Mouse (Mus musculus) lung, adult 2 months (tissue): ENCODE data around the gene Nav1. TPM values are rescaled to one million over a fixed set of nuclear protein-coding genes. Genes with fewer than 3 reads are reported as not detected.

ENCODE experiments used
- DNase-seq: peaks from one replicate; pipeline ENCODE4 v3.0.0; 2022
- H3K4me1 ChIP-seq: fragments of 200-500 bp; 2 replicates; pipeline ENCODE4 v1.6.1; 2011; ENCODE audit warnings: low read length; ENCODE audit not compliant: control insufficient read depth, insufficient read depth
- H3K4me3 ChIP-seq: fragments of 200-500 bp; replicated peaks from 2 replicates; pipeline ENCODE3; 2011; ENCODE audit warnings: low read depth, mild to moderate bottlenecking, control low read depth, low read length; ENCODE audit errors: extremely low read depth
- CTCF ChIP-seq: fragments of 200-500 bp; IDR thresholded peaks from 2 replicates; pipeline ENCODE4 v1.5.1; 2011; ENCODE audit warnings: mild to moderate bottlenecking, low read length, control low read depth; ENCODE audit not compliant: insufficient read depth
- POLR2A ChIP-seq: fragments of 200-500 bp; IDR thresholded peaks from 2 replicates; pipeline ENCODE4 v1.6.1; 2011; ENCODE audit warnings: low read depth, mild to moderate bottlenecking, control low read depth, low read length, borderline replicate concordance; ENCODE audit errors: extremely low read depth
- WGBS: fragments of 180-500 bp; shearing (Covaris S2); methylation state at CpG from one replicate; pipeline ENCODE4 v1.1.7; 2018; 5-methylcytosine and 5-hydroxymethylcytosine counted together
- polyA plus RNA-seq: library from polyadenylated mRNA; depleted of rRNA; stranded (reverse); fragments of >200 nt; gene quantifications from 2 replicates; pipeline ENCODE4 v1.2.3, GENCODE M21; 2012

The Nav1 gene
- polyA plus RNA-seq, 1 experiment, result 21.2 TPM

DNA sequence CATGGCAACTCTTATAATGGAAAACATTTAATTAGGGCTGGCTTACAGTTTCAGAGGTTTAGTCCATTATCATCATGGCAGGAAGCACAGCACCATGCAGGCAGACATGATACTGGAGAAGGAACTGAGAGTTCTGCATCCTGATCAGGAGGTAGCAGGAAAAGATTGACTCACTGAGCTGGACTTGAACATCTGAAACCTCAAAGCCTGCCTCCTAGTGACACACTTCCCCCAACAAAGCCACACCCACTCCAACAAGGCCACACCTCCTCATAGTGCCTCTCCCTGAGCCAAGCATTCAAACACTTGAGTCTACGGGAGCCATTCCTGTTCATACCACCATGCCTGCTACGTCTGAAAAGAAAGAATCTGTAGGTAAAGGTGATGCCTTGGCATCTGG is 26.8 kb upstream of the Nav1 start:
- H3K4me1 ChIP-seq, result peaks cover 7% of the 10 kb centered on the region; the same call in 1 of the 2 replicates
- WGBS, result 58% methylated on average over 2 of the region's 2 CpGs
- no peak overlapping the region for H3K4me3 ChIP-seq
- DNase-seq, result no peak
- TF ChIP-seq POLR2A, result no peak

DNA sequence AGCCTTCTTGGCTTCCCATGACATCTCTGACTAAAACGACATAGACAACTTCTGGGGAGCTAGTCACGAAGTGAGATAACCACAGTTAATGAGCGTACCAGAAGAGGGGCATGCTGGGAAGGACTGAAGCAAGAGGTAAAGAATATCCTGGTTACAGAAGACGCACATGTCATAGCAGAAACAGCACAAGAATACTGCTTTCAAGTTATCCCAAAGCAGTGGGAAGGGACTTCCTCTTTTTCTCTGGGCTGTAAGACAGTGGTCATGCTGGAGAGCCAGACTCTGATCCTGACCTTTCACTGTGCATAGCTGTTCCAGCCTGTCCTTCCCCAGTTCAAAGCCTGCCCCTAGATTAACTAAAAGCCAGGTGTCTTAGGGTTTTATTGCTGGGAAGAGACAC is 26.4 kb upstream of the Nav1 start:
- 88% methylated on average over 4 of the region's 4 CpGs for WGBS
- TF ChIP-seq POLR2A, result no peak
- no peak for TF ChIP-seq CTCF
- DNase-seq, result no peak
- Histone ChIP-seq H3K4me3 (no peak overlapping the region), H3K4me1 (peaks cover 7% of the 10 kb centered on the region; the same call in 1 of the 2 replicates)

DNA sequence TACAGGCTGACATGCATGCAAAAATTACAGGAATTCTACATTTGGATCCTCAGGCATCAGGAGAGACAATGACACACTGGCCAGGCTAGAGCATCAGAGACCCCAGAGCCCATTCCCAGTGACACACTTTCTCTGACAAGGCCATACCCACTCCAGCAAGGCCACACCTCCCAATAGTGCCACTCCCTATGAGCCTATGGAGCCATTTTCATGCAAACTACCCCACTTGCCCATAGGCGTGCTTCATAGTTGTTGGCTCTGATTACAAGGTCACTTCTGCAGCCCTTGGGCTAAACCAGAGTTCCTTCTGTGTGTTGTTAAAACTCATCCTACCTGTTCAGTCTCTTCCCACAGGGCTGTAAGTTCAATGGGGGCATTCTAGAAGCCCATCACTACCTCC is 25.1 kb upstream of the Nav1 start:
- WGBS, result 97% methylated on average over 1 of the region's 1 CpGs
- DNase-seq, result no peak

DNA sequence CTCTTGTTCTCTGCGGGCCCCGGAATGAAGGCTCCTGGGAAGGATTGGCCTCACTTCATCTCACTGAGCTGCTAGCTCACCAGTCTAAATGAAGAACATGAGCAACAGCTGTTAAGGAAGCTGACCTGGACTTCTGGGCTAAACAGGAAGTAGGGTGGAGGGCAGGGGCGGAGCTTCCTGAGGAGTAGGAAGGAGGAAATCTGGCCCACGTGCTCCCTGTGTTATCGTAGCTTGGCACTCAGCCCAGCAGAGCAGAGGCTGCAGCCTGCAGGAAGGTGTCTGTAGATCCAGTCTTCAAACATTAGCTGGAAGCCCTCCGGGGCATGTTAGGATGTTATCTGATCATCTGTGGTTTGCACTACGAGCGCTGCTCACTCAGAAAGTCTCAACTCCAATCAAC is 24.4 kb upstream of the Nav1 start:
- peak; percentile 66 for DNase-seq
- H3K4me1 ChIP-seq, result peaks cover 4% of the 10 kb centered on the region; the same call in 1 of the 2 replicates
- 13% methylated on average over 8 of the region's 8 CpGs for WGBS
- H3K4me3 ChIP-seq, result no peak overlapping the region
- TF ChIP-seq CTCF, result no peak
- TF ChIP-seq POLR2A, result no peak

More for the DNA sequence above, 25.1 kb upstream of the Nav1 start:
- Histone ChIP-seq H3K4me1 (peaks cover 4% of the 10 kb centered on the region; the same call in 1 of the 2 replicates), H3K4me3 (no peak overlapping the region)
- no peak for TF ChIP-seq CTCF
- TF ChIP-seq POLR2A, result no peak

DNA sequence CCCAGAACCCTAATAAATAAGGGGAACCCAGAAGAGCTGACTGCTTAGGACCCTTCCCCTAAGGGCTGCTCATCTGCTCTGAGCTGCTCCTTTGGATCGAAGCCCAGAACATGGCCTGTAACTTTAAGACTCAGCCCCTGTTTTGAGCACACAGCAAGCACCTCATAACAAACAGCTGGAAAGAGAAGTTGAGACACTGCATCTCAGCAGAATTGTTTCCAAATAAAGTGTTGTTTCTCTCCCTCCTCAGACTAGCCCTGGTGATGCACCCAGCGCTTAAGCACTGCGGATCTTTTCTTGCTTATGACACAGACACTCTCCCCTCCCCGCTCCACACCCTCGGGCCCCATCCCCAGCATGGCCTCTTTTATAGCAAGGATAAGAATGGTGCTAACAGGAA is 22.8 kb upstream of the Nav1 start:
- WGBS, result 72% methylated on average over 5 of the region's 5 CpGs
- TF ChIP-seq CTCF, result no peak
- no peak for TF ChIP-seq POLR2A
- DNase-seq, result no peak
- H3K4me1 ChIP-seq, result peaks cover 4% of the 10 kb centered on the region; the same call in 1 of the 2 replicates
- H3K4me3 ChIP-seq, result no peak overlapping the region

DNA sequence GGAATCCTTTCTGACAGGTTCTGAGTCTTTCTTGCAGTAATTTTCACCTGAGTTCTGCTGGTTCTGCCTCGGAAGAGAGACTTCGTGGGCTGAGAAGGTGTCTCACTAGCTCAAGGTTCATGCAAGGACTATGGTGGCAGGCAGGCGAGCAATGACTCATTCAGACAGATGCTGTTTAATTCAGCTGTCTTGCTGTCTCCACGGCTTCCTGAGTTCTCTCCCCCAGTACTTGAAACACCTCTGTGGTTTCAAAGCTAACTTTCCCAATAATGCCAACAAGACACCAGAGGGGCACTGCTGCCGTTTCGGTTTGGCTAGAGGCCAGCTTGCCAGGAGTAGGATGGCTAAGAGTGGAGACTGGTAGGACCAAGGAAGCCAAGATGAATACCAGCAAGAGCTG is 19.1 kb upstream of the Nav1 start:
- DNase-seq, result no peak
- TF ChIP-seq POLR2A (no peak), CTCF (no peak)
- WGBS, result 65% methylated on average over 6 of the region's 6 CpGs
- no peak overlapping the region for H3K4me3 ChIP-seq
- 0 out of 2 replicates have a peak, but pooled peaks cover 4% of the 10 kb centered on the region for H3K4me1 ChIP-seq

DNA sequence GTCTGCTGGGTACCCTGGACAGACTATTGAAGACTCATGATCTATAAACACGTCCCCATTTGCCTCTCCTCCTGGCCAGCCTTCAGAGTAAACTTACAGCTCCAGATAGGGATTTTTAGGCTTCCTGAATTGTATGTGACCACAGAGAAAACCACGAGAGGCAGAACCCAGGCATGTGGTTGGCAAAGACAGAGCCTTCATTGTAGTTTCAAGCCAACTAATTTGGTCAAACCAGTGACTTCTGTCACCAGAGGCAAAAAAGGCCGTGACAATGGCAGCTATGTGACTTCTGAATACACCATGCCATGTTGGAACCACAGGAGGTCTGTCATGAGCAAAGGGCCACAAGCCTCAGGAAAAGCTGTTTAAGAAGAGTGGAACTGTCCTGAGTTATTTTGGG is 18.6 kb upstream of the Nav1 start:
- Histone ChIP-seq H3K4me1 (0 out of 2 replicates have a peak, but pooled peaks cover 4% of the 10 kb centered on the region), H3K4me3 (no peak overlapping the region)
- no peak for DNase-seq
- no peak for TF ChIP-seq POLR2A
- TF ChIP-seq CTCF, result no peak
- WGBS, result 58% methylated on average over 3 of the region's 3 CpGs

DNA sequence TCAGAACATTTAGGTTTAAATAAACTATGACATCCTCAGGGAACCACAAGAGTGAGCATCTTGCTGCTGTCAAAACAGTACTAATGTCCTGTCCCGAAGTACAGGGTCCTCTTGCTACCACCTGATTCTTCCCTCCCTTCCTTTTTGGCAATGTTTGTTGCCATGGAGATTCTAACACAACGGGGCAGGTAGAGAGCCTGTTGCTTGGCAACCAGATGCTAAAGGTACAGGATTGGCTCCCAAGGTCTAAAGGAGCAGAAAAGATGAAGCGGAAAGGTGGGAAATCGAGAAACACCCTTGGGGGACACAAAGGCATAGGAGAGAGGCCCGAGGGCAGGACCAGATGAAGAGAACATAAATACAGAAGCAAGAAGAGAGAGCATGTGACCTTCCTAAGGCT is 17.6 kb upstream of the Nav1 start:
- H3K4me3 ChIP-seq, result no peak overlapping the region
- no peak for DNase-seq
- no peaks in the 10 kb centered on the region for H3K4me1 ChIP-seq
- TF ChIP-seq CTCF (no peak), POLR2A (no peak)
- 69% methylated on average over 5 of the region's 5 CpGs for WGBS

DNA sequence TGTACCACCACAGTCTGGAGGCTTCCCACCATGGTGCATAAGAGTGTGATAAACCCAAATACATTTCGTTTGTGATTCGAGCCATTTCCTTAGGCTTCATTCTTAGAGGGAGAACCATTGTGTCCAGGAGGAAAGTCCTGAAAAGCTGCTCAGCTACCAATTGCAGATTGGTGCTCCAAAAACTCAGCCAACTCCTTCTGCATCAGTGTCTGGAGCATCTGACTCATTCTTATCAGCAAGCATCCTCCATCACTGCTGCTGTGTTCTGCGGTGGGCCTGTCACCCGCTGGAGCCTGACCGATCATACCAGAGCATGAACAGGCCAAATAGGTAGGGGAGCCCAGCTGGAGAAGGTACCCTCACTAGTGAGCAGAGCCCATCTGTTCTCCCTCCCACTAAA is 16.0 kb upstream of the Nav1 start:
- H3K4me1 ChIP-seq, result no peaks in the 10 kb centered on the region
- no peak for TF ChIP-seq POLR2A
- no peak for TF ChIP-seq CTCF
- no peak for DNase-seq
- 80% methylated on average over 5 of the region's 5 CpGs for WGBS
- H3K4me3 ChIP-seq, result no peak overlapping the region

DNA sequence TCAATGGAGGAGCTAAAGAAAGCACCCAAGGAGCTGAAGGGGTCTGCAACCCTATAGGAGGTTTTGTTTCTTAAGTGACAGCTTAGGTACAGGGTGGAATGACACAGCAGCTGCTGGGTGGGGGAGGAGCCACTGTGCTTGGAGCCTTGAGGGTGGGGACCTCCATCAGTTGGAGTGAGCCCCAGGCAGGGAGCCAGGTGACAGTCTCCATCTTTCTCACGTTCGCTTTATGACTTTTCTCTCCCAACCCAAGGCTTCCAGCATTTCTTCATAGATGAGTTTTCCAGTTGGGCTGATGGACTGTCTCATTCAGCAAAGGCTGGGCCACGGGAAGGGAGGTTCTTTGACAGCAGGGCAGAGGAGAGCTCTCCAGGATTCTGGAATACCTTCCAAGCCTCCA is 14.2 kb upstream of the Nav1 start:
- no peak for TF ChIP-seq POLR2A
- TF ChIP-seq CTCF, result no peak
- WGBS, result 59% methylated on average over 3 of the region's 3 CpGs
- no peak for DNase-seq
- H3K4me3 ChIP-seq, result no peak overlapping the region
- peaks cover 2% of the 10 kb centered on the region; the same call in 1 of the 2 replicates for H3K4me1 ChIP-seq
